Mouse (Mus musculus): ENCODE measurements around the gene Atat1. TPM values are rescaled to one million over a fixed set of nuclear protein-coding genes. Genes with fewer than 3 reads are reported as not detected.

Atat1 gene
- total and polyA plus RNA-seq, 3 experiments, result 4.4 to 14.4 TPM; not detected in 1

GRCm38 (mm10) chr17:35879245-35880057 lies 30.4 kb downstream of the Atat1 start, which contains the start of gene Dhx16 (continued):
- TF ChIP-seq POLR2AphosphoS2 (IDR thresholded peaks at IDR 0.05; ENCODE audit: low read length) (peak; percentile 37; the same call in 1 of the 2 replicates), EP300 (IDR thresholded peaks at IDR 0.05; ENCODE audit: low read depth in 1 of 2, low read length in 2 of 2) (no peak; a peak in 1 of 4 replicates), ZC3H11A (IDR thresholded peaks at IDR 0.05; ENCODE audit: low read depth, low read length) (peak; percentile 32), USF1 (IDR thresholded peaks at IDR 0.05; ENCODE audit: low read depth, low read length) (0 out of 2 replicates have a peak, but pooled peaks have one; percentile 20), JUND (IDR thresholded peaks at IDR 0.05; ENCODE audit: low read depth, low read length) (no peak), KAT2A (conservative IDR thresholded peaks at IDR 0.05; ENCODE audit: low read depth, low read length) (peak; percentile 85), SMC3 (IDR thresholded peaks at IDR 0.05; ENCODE audit: low read depth, low read length) (peak; percentile 72), BHLHE40 (IDR thresholded peaks at IDR 0.05; ENCODE audit: borderline replicate concordance, low read depth, low read length) (no peak), MYB (IDR thresholded peaks at IDR 0.05; ENCODE audit: low read depth, low read length) (no peak), GABPA (IDR thresholded peaks at IDR 0.05; ENCODE audit: low read depth, low read length) (peak; percentile 49; the same call in 1 of the 2 replicates), ZKSCAN1 (IDR thresholded peaks at IDR 0.05; ENCODE audit: low read depth, low read length) (0 out of 2 replicates have a peak, but pooled peaks have one; percentile 45), NRF1 (IDR thresholded peaks at IDR 0.05; ENCODE audit: insufficient read depth, low read depth, low read length, poor library complexity, severe bottlenecking) (peak; percentile 61)

GRCm38 (mm10) chr17:35874721-35875120 lies 35.2 kb downstream of the Atat1 start:
- DNase-seq (ENCODE audit: low read depth, low spot score), result no peak
- Histone ChIP-seq H3K9ac (ENCODE audit: control insufficient read depth, low read depth, low read length, poor library complexity, severe bottlenecking) (no peak overlapping the region), H3K36me3 (ENCODE audit: control insufficient read depth in 1 of 2, insufficient read depth in 2 of 2, low read length in 2 of 2) (peaks cover 0 to 14% of the 10 kb centered on the region in 2 experiments; a peak in 2 of 4 replicates), H3K79me2 (ENCODE audit: control insufficient read depth, insufficient read depth, low read length, poor library complexity) (peaks cover 5% of the 10 kb centered on the region), H3K4me3 (ENCODE audit: control insufficient read depth in 1 of 2, insufficient read depth in 1 of 2, low read depth in 2 of 2, low read length in 2 of 2) (no peak overlapping the region), H3K27ac (ENCODE audit: control insufficient read depth, low read depth, low read length) (peak overlapping the region; percentile 65), H3K27me3 (ENCODE audit: control insufficient read depth in 1 of 2, insufficient read depth in 2 of 2, low read length in 2 of 2) (no peaks in the 10 kb centered on the region), H3K9me3 (replicated peaks; ENCODE audit: insufficient read depth, low read length) (no peaks in the 10 kb centered on the region), H3K4me1 (ENCODE audit: control insufficient read depth in 1 of 2, insufficient read depth in 2 of 2, low read length in 2 of 2) (peaks cover 0 to 14% of the 10 kb centered on the region in 2 experiments; a peak in 3 of 4 replicates)
- TF ChIP-seq CHD1 (IDR thresholded peaks at IDR 0.05; ENCODE audit: low read depth, low read length) (no peak), MYC (IDR thresholded peaks at IDR 0.05; ENCODE audit: low read depth, low read length) (no peak), MAFK (IDR thresholded peaks at IDR 0.05; ENCODE audit: borderline replicate concordance, low read depth, low read length) (no peak), ELF1 (IDR thresholded peaks at IDR 0.05; ENCODE audit: low read depth, low read length) (no peak), TAL1 (IDR thresholded peaks at IDR 0.05; ENCODE audit: low read length) (no peak), GATA1 (IDR thresholded peaks at IDR 0.05; ENCODE audit: low read depth, low read length) (no peak), POLR2A (IDR thresholded peaks at IDR 0.05; ENCODE audit: control insufficient read depth in 1 of 2, insufficient read depth in 1 of 2, low read depth in 1 of 2, low read length in 2 of 2, poor library complexity in 1 of 2) (no peak), MAX (IDR thresholded peaks at IDR 0.05; ENCODE audit: low read length) (no peak), NRF1 (IDR thresholded peaks at IDR 0.05; ENCODE audit: insufficient read depth, low read depth, low read length, poor library complexity, severe bottlenecking) (no peak), TCF12 (IDR thresholded peaks at IDR 0.05; ENCODE audit: low read depth, low read length) (no peak), JUND (IDR thresholded peaks at IDR 0.05; ENCODE audit: low read depth, low read length) (no peak), E2F4 (IDR thresholded peaks at IDR 0.05; ENCODE audit: borderline replicate concordance, low read depth, low read length) (no peak), USF1 (IDR thresholded peaks at IDR 0.05; ENCODE audit: low read depth, low read length) (no peak), EP300 (IDR thresholded peaks at IDR 0.05; ENCODE audit: low read depth in 1 of 2, low read length in 2 of 2) (no peak), TBP (IDR thresholded peaks at IDR 0.05; ENCODE audit: low read depth, low read length) (no peak)
